13 mouse cellular contexts compared by ENCODE assay signal in genomic region chr3:58689105-58689504, GRCm38 (mm10). TPM values are rescaled to one million over a fixed set of nuclear protein-coding genes. Genes with fewer than 3 reads are reported as not detected.
DNase-seq lines count a peak whose midpoint lies in the region; ATAC-seq and TF ChIP-seq lines count a peak whose summit lies in the region.
"Had no signal": no experiment of that assay in that cellular context is flagged by ENCODE, and none has a peak within 500 bp of the region (broad histone marks: within the 10 kb centered on the region; RNA-seq: fewer than 3 reads in every experiment).

No protein-coding gene starts in this region.

- no peaks in the 10 kb centered on the region for H3K36me3 ChIP-seq in hindbrain, embryonic 15.5 days
- H3K36me3 ChIP-seq in hindbrain, embryonic 11.5 days (ENCODE audit: control insufficient read depth, insufficient read depth, low read length) = no peaks in the 10 kb centered on the region
- H3K36me3 ChIP-seq in testis, adult 2 months (ENCODE audit: control insufficient read depth, insufficient read depth, low read length) = no peaks in the 10 kb centered on the region
- H3K36me3 ChIP-seq in liver, embryonic 12.5 days = 0 out of 2 replicates have a peak, but pooled peaks cover 3% of the 10 kb centered on the region
- H3K36me3 ChIP-seq: heart, embryonic 15.5 days had no signal

- WGBS in hindbrain, embryonic 15.5 days = 81% methylated on average over 7 of the region's 7 CpGs
- WGBS in hindbrain, embryonic 11.5 days = 85% methylated on average over 7 of the region's 7 CpGs
- 75% methylated on average over 7 of the region's 7 CpGs for WGBS in liver, embryonic 12.5 days (ENCODE audit: insufficient replicate concordance)

- 0 out of 2 replicates have a peak overlapping the region, but pooled peaks have one; percentile 20 for H3K9ac ChIP-seq in hindbrain, embryonic 15.5 days
- H3K9ac ChIP-seq in hindbrain, embryonic 11.5 days (ENCODE audit: low read depth, low read length) = no peak overlapping the region
- H3K9ac ChIP-seq in liver, embryonic 12.5 days = no peak overlapping the region
- H3K9ac ChIP-seq: heart, embryonic 15.5 days had no signal

- no peak for DNase-seq in hindbrain, embryonic 11.5 days (ENCODE audit: low spot score)
- no peak for DNase-seq in testis, postnatal 10 days (ENCODE audit: low spot score)
- DNase-seq in MN1 (ENCODE audit: low spot score) = no peak
- DNase-seq in heart, postnatal 14 days = no peak
- DNase-seq: kidney, adult 18-20 months; lung, postnatal 10 days; right cerebral cortex, postnatal 25 days had no signal

- ATAC-seq in hindbrain, embryonic 15.5 days (ENCODE audit: low FRiP score, low read depth) = no peak
- ATAC-seq in hindbrain, embryonic 11.5 days (ENCODE audit: low FRiP score) = no peak
- no peak for ATAC-seq in liver, embryonic 12.5 days

- no peaks in the 10 kb centered on the region for H3K9me3 ChIP-seq in hindbrain, embryonic 15.5 days
- H3K9me3 ChIP-seq in hindbrain, embryonic 11.5 days (ENCODE audit: control insufficient read depth, low read length) = no peaks in the 10 kb centered on the region
- H3K9me3 ChIP-seq in liver, embryonic 12.5 days (replicated peaks) = no peaks in the 10 kb centered on the region
- H3K9me3 ChIP-seq: heart, embryonic 15.5 days had no signal

- intact Hi-C loops in heart, postnatal 14 days (cut with DNase I) = no loop called here

- peak overlapping the region; percentile 79 for H3K4me2 ChIP-seq in hindbrain, embryonic 15.5 days
- H3K4me2 ChIP-seq in hindbrain, embryonic 11.5 days (replicated peaks; ENCODE audit: low read depth, low read length) = no peak overlapping the region
- H3K4me2 ChIP-seq in liver, embryonic 12.5 days = peak overlapping the region; percentile 97; the same call in 1 of the 2 replicates

- peaks cover 28% of the 10 kb centered on the region for H3K4me1 ChIP-seq in hindbrain, embryonic 15.5 days (replicated peaks)
- H3K4me1 ChIP-seq in hindbrain, embryonic 11.5 days (replicated peaks; ENCODE audit: control insufficient read depth, insufficient read depth, low read length) = no peaks in the 10 kb centered on the region
- peaks cover 12% of the 10 kb centered on the region for H3K4me1 ChIP-seq in testis, adult 2 months (ENCODE audit: control insufficient read depth, insufficient read depth, low read length)
- H3K4me1 ChIP-seq in liver, embryonic 12.5 days = peaks cover 26% of the 10 kb centered on the region

- TF ChIP-seq CTCF in testis, adult 2 months (IDR thresholded peaks at IDR 0.05; ENCODE audit: control insufficient read depth, insufficient read depth, insufficient replicate concordance, low read depth, low read length) = no peak

- H3K27me3 ChIP-seq in hindbrain, embryonic 15.5 days = 0 out of 2 replicates have a peak, but pooled peaks cover 2% of the 10 kb centered on the region
- no peaks in the 10 kb centered on the region; the same call in 1 of the 2 replicates for H3K27me3 ChIP-seq in hindbrain, embryonic 11.5 days (ENCODE audit: control insufficient read depth, insufficient read depth, low read length)
- no peaks in the 10 kb centered on the region for H3K27me3 ChIP-seq in testis, adult 2 months (ENCODE audit: control insufficient read depth, insufficient read depth, low read length)
- H3K27me3 ChIP-seq in liver, embryonic 12.5 days (replicated peaks) = peaks cover 34% of the 10 kb centered on the region
- H3K27me3 ChIP-seq: heart, embryonic 15.5 days had no signal

- peak overlapping the region; percentile 73; the same call in 1 of the 2 replicates for H3K4me3 ChIP-seq in hindbrain, embryonic 15.5 days
- no peak overlapping the region for H3K4me3 ChIP-seq in hindbrain, embryonic 11.5 days (ENCODE audit: low read depth, low read length)
- peak overlapping the region; percentile 68 for H3K4me3 ChIP-seq in testis, adult 2 months (ENCODE audit: control insufficient read depth, low read depth, low read length)
- no peak overlapping the region for H3K4me3 ChIP-seq in liver, embryonic 12.5 days
- H3K4me3 ChIP-seq: heart, embryonic 15.5 days had no signal

- no peak overlapping the region for H3K27ac ChIP-seq in hindbrain, embryonic 15.5 days (replicated peaks)
- H3K27ac ChIP-seq in hindbrain, embryonic 11.5 days (ENCODE audit: low read depth, low read length) = no peak overlapping the region
- no peak overlapping the region for H3K27ac ChIP-seq in testis, adult 2 months (ENCODE audit: control insufficient read depth, insufficient read depth, low read depth, low read length)
- H3K27ac ChIP-seq in liver, embryonic 12.5 days = no peak overlapping the region
- H3K27ac ChIP-seq: heart, embryonic 15.5 days; stomach, postnatal 0 days had no signal

- no peak for TF ChIP-seq POLR2A in testis, adult 2 months (IDR thresholded peaks at IDR 0.05; ENCODE audit: control insufficient read depth, low read depth, low read length)

RNA-seq across cellular contexts. Expression of gene Siah2, which starts 3.1 kb away (rescaled TPM):
- polyA plus RNA-seq in hindbrain, embryonic 15.5 days (2015; fragmentation: Nextera tagmentation; extraction: Ambion mirVana) = 10.8 and 10.9 TPM in 2 replicates
- polyA plus RNA-seq in hindbrain, embryonic 11.5 days (2014; fragmentation: Nextera tagmentation; extraction: Ambion mirVana) = 4.9 and 6.8 TPM in 2 replicates
- polyA plus RNA-seq in testis, adult 2 months (2012; rRNA removed) = 136 and 152 TPM in 2 replicates
- 5.6 TPM in 2 replicates for polyA plus RNA-seq in liver, embryonic 12.5 days (2016; fragmentation: Nextera tagmentation; extraction: Ambion mirVana)
- total RNA-seq in heart, postnatal 14 days (2021) = 10 to 100 TPM; 13.9 to 14.2 TPM

RNA-seq across cellular contexts. Expression of gene Erich6, which starts 52.1 kb away (rescaled TPM):
- 0.23 and 0.28 TPM in 2 replicates for polyA plus RNA-seq in hindbrain, embryonic 15.5 days (2015; fragmentation: Nextera tagmentation; extraction: Ambion mirVana)
- polyA plus RNA-seq in hindbrain, embryonic 11.5 days (2014; fragmentation: Nextera tagmentation; extraction: Ambion mirVana) = 0.08 and 0.12 TPM in 2 replicates
- 42.8 and 45.1 TPM in 2 replicates for polyA plus RNA-seq in testis, adult 2 months (2012; rRNA removed)
- not detected in 2 replicates for polyA plus RNA-seq in liver, embryonic 12.5 days (2016; fragmentation: Nextera tagmentation; extraction: Ambion mirVana)
- total RNA-seq in heart, postnatal 14 days (2021) = under 1 TPM in 1 of 2 experiments, not detected in 1; 0.10 TPM
- total RNA-seq: neutrophil, adult 5-6 weeks had no signal

Comparison
In these comparisons a context has a peak if more than half of its experiments do, and no peak if none do; other contexts are left out.
1. H3K4me3 ChIP-seq: peak in hindbrain, embryonic 15.5 days (single experiment) and testis, adult 2 months (single experiment); none in hindbrain, embryonic 11.5 days (single experiment) and liver, embryonic 12.5 days (single experiment).
2. RNA of gene Siah2, which starts 3.1 kb away (polyA plus RNA-seq): 136 to 152 TPM in testis, adult 2 months; 10.8 to 10.9 TPM in hindbrain, embryonic 15.5 days, 5.6 TPM in liver, embryonic 12.5 days and 4.9 to 6.8 TPM in hindbrain, embryonic 11.5 days; every median in the first group is over 10 times any median in the second.
3. RNA of gene Erich6, which starts 52.1 kb away (polyA plus RNA-seq): 42.8 to 45.1 TPM in testis, adult 2 months; 0.23 to 0.28 TPM in hindbrain, embryonic 15.5 days, 0.08 to 0.12 TPM in hindbrain, embryonic 11.5 days and not detected in liver, embryonic 12.5 days; every median in the first group is over 10 times any median in the second.